Mouse (Mus musculus) hindbrain, embryonic 15.5 days (tissue): ENCODE measurements around the gene Trdmt1. TPM values are rescaled to one million over a fixed set of nuclear protein-coding genes. Genes with fewer than 3 reads are reported as not detected.
"Not testable (repeated sequence)": the region's sequence is repeated elsewhere in the genome, so short reads cannot be mapped to it uniquely, and the experiment has no call there.

Experiments used
- ATAC-seq: fragments of 200-750 bp; cut with Nextera tagmentation; 2 replicates; pipeline ENCODE4 v1.8.0; 2017; ENCODE audit warnings: low read depth, moderate number of reproducible peaks, moderate TSS enrichment; ENCODE audit not compliant: low FRiP score
- H3K27ac ChIP-seq: fragments of 300-500 bp; sonication (generic); replicated peaks from 2 replicates; pipeline ENCODE4 v1.5.1; 2015; ENCODE audit warnings: mild to moderate bottlenecking, inconsistent platforms
- H3K27me3 ChIP-seq: fragments of 300-500 bp; sonication (generic); 2 replicates; pipeline ENCODE4 v1.6.1; 2015; ENCODE audit warnings: control low read depth, inconsistent platforms
- H3K36me3 ChIP-seq: fragments of 300-500 bp; sonication (generic); 2 replicates; pipeline ENCODE4 v1.6.1; 2015; ENCODE audit warnings: control low read depth, inconsistent platforms
- H3K4me1 ChIP-seq: fragments of 300-500 bp; sonication (generic); replicated peaks from 2 replicates; pipeline ENCODE4 v1.6.1; 2015; ENCODE audit warnings: control low read depth, inconsistent platforms
- H3K4me2 ChIP-seq: fragments of 300-500 bp; sonication (generic); 2 replicates; pipeline ENCODE4 v1.6.1; 2015; ENCODE audit warnings: moderate library complexity, mild to moderate bottlenecking, inconsistent platforms
- H3K4me3 ChIP-seq: fragments of 300-500 bp; sonication (generic); 2 replicates; pipeline ENCODE4 v1.5.1; 2015; ENCODE audit warnings: mild to moderate bottlenecking, inconsistent platforms
- H3K9ac ChIP-seq: fragments of 300-500 bp; sonication (generic); 2 replicates; pipeline ENCODE4 v1.6.1; 2015; ENCODE audit warnings: inconsistent platforms
- H3K9me3 ChIP-seq: fragments of 300-500 bp; sonication (generic); 2 replicates; pipeline ENCODE4 v1.6.1; 2016; ENCODE audit warnings: control low read depth, inconsistent platforms
- WGBS: fragments of 180-500 bp; shearing (Covaris S2); methylation state at CpG from one replicate; pipeline ENCODE4 v1.1.7; 2015; 5-methylcytosine and 5-hydroxymethylcytosine counted together
- polyA plus RNA-seq: library from polyadenylated mRNA; unstranded; fragments of >200 nt; fragmentation: Nextera tagmentation; extraction: Ambion mirVana; gene quantifications from 2 replicates; pipeline ENCODE4 v1.2.1, GENCODE M21; 2015

Trdmt1 gene
- 7.2 and 8.5 TPM in 2 replicates for polyA plus RNA-seq

GRCm38 (mm10) chr2:13544193-13544824 lies at the start of gene Trdmt1:
Gene Trdmt1 (minus strand): TSS chr2:13544668.
- no peaks in the 10 kb centered on the region for H3K9me3 ChIP-seq
- H3K4me2 ChIP-seq: peak within 1 kb of the TSS; percentile 78
- peak within 1 kb of the TSS; percentile 84 for H3K9ac ChIP-seq
- WGBS: 0% methylated on average over 39 of the region's 39 CpGs
- H3K36me3 ChIP-seq: no peaks in the 10 kb centered on the region
- ATAC-seq: peak; percentile 98
- H3K27me3 ChIP-seq: no peaks in the 10 kb centered on the region
- H3K4me1 ChIP-seq: peaks cover 12% of the 10 kb centered on the region
- peak within 1 kb of the TSS; percentile 71 for H3K4me3 ChIP-seq
- peak within 1 kb of the TSS; percentile 90 for H3K27ac ChIP-seq

- Histone ChIP-seq H3K9me3 (no peaks in the 10 kb centered on the region), H3K9ac (no peak overlapping the region), H3K36me3 (no peaks in the 10 kb centered on the region), H3K4me1 (no peaks in the 10 kb centered on the region), H3K4me2 (no peak overlapping the region), H3K27ac (no peak overlapping the region), H3K27me3 (no peaks in the 10 kb centered on the region), H3K4me3 (no peak overlapping the region)
- 91% methylated on average over 4 of the region's 4 CpGs for WGBS
- ATAC-seq: no peak
These were observed 48.9 kb upstream of the Trdmt1 start for GRCm38 (mm10) chr2:13593328-13593727.

GRCm38 (mm10) chr2:13583746-13584145 lies 39.3 kb upstream of the Trdmt1 start:
- not testable (repeated sequence) for ATAC-seq, H3K9ac ChIP-seq, H3K27ac ChIP-seq, H3K9me3 ChIP-seq, H3K4me1 ChIP-seq, H3K4me2 ChIP-seq, H3K4me3 ChIP-seq, H3K27me3 ChIP-seq
- peaks cover 24% of the 10 kb centered on the region for H3K36me3 ChIP-seq

GRCm38 (mm10) chr2:13582184-13582583 lies 37.7 kb upstream of the Trdmt1 start:
- peaks cover 5% of the 10 kb centered on the region; the same call in 1 of the 2 replicates for H3K4me1 ChIP-seq
- H3K36me3 ChIP-seq: peaks cover 28% of the 10 kb centered on the region
- no peak for ATAC-seq
- H3K27ac ChIP-seq: no peak overlapping the region
- no peak overlapping the region for H3K4me3 ChIP-seq
- H3K9ac ChIP-seq: no peak overlapping the region
- no peaks in the 10 kb centered on the region for H3K27me3 ChIP-seq
- no peaks in the 10 kb centered on the region for H3K9me3 ChIP-seq
- no peak overlapping the region for H3K4me2 ChIP-seq
- 82% methylated on average over 3 of the region's 3 CpGs for WGBS

- Histone ChIP-seq H3K9me3 (no peaks in the 10 kb centered on the region), H3K27ac (no peak overlapping the region), H3K27me3 (no peaks in the 10 kb centered on the region), H3K9ac (no peak overlapping the region), H3K36me3 (peaks cover 28% of the 10 kb centered on the region), H3K4me2 (no peak overlapping the region), H3K4me3 (no peak overlapping the region), H3K4me1 (peaks cover 16% of the 10 kb centered on the region)
- 67% methylated on average over 11 of the region's 11 CpGs for WGBS
- ATAC-seq: no peak
These were observed 35.5 kb upstream of the Trdmt1 start for GRCm38 (mm10) chr2:13579991-13580390.

GRCm38 (mm10) chr2:13579315-13579714 lies 34.8 kb upstream of the Trdmt1 start:
- Histone ChIP-seq H3K4me2 (no peak overlapping the region), H3K4me3 (no peak overlapping the region), H3K9ac (no peak overlapping the region), H3K36me3 (peaks cover 28% of the 10 kb centered on the region), H3K27ac (no peak overlapping the region), H3K4me1 (peaks cover 22% of the 10 kb centered on the region), H3K27me3 (no peaks in the 10 kb centered on the region), H3K9me3 (no peaks in the 10 kb centered on the region)
- no peak for ATAC-seq
- WGBS: 90% methylated on average over 8 of the region's 8 CpGs

GRCm38 (mm10) chr2:13578473-13579152 lies 34.1 kb upstream of the Trdmt1 start:
- Histone ChIP-seq H3K9ac (no peak overlapping the region), H3K4me2 (no peak overlapping the region)

GRCm38 (mm10) chr2:13577399-13577798 lies 32.9 kb upstream of the Trdmt1 start:
- H3K4me2 ChIP-seq: peak overlapping the region; percentile 31
- H3K9me3 ChIP-seq: no peaks in the 10 kb centered on the region
- peaks cover 27% of the 10 kb centered on the region for H3K36me3 ChIP-seq
- no peaks in the 10 kb centered on the region for H3K27me3 ChIP-seq
- no peak overlapping the region for H3K27ac ChIP-seq
- 91% methylated on average over 1 of the region's 1 CpGs for WGBS
- ATAC-seq: no peak
- no peak overlapping the region for H3K9ac ChIP-seq
- 0 out of 2 replicates have a peak overlapping the region, but pooled peaks have one; percentile 2 for H3K4me3 ChIP-seq
- H3K4me1 ChIP-seq: peaks cover 35% of the 10 kb centered on the region

More at GRCm38 (mm10) chr2:13578473-13579152, 34.1 kb upstream of the Trdmt1 start:
- H3K27me3 ChIP-seq: no peaks in the 10 kb centered on the region
- peaks cover 28% of the 10 kb centered on the region for H3K36me3 ChIP-seq
- no peak overlapping the region for H3K27ac ChIP-seq
- 51% methylated on average over 14 of the region's 14 CpGs for whole genome bisulfite sequencing
- H3K9me3 ChIP-seq: no peaks in the 10 kb centered on the region
- H3K4me3 ChIP-seq: no peak overlapping the region
- ATAC-seq: no peak
- peaks cover 23% of the 10 kb centered on the region for H3K4me1 ChIP-seq

GRCm38 (mm10) chr2:13575926-13576325 lies 31.5 kb upstream of the Trdmt1 start:
- peak overlapping the region; percentile 90; the same call in 1 of the 2 replicates for H3K27ac ChIP-seq
- peak overlapping the region; percentile 85 for H3K4me2 ChIP-seq
- H3K4me1 ChIP-seq: peaks cover 42% of the 10 kb centered on the region
- no peaks in the 10 kb centered on the region for H3K27me3 ChIP-seq
- WGBS: 4% methylated on average over 6 of the region's 6 CpGs
- peak overlapping the region; percentile 57 for H3K4me3 ChIP-seq
- peaks cover 15% of the 10 kb centered on the region; the same call in 1 of the 2 replicates for H3K36me3 ChIP-seq
- H3K9ac ChIP-seq: no peak overlapping the region; the same call in 1 of the 2 replicates
- ATAC-seq: peak; percentile 16; the same call in 1 of the 2 replicates
- no peaks in the 10 kb centered on the region for H3K9me3 ChIP-seq

GRCm38 (mm10) chr2:13575287-13575801 lies 30.9 kb upstream of the Trdmt1 start:
- H3K9me3 ChIP-seq: no peaks in the 10 kb centered on the region
- ATAC-seq: no peak
- H3K27ac ChIP-seq: peak overlapping the region; percentile 90
- H3K4me1 ChIP-seq: peaks cover 42% of the 10 kb centered on the region
- H3K9ac ChIP-seq: peak overlapping the region; percentile 61
- peak overlapping the region; percentile 85 for H3K4me2 ChIP-seq
- H3K36me3 ChIP-seq: peaks cover 13% of the 10 kb centered on the region; the same call in 1 of the 2 replicates
- under 1% methylated on average over 13 of the region's 13 CpGs for WGBS
- no peaks in the 10 kb centered on the region for H3K27me3 ChIP-seq
- peak overlapping the region; percentile 57 for H3K4me3 ChIP-seq

GRCm38 (mm10) chr2:13574801-13575150 lies 30.3 kb upstream of the Trdmt1 start:
- WGBS: under 1% methylated on average over 21 of the region's 21 CpGs

More at GRCm38 (mm10) chr2:13574801-13575150, 30.3 kb upstream of the Trdmt1 start:
- Histone ChIP-seq H3K36me3 (peaks cover 8% of the 10 kb centered on the region; the same call in 1 of the 2 replicates), H3K9me3 (no peaks in the 10 kb centered on the region), H3K27me3 (no peaks in the 10 kb centered on the region), H3K4me1 (peaks cover 42% of the 10 kb centered on the region), H3K4me2 (peak overlapping the region; percentile 85), H3K27ac (peak overlapping the region; percentile 90), H3K4me3 (peak overlapping the region; percentile 57), H3K9ac (peak overlapping the region; percentile 61)
- no peak for ATAC-seq
